Mouse (Mus musculus) ovary, postnatal 14 days (tissue): ENCODE measurements at regions not wholly inside any gene's neighbourhood (a gene's known extent, or its start where the extent isn't known, plus 50 kb on each side); places are given as distances from the start of the nearest gene placed in this dataset.

ENCODE experiments used
- DNase-seq: peaks from one replicate; pipeline ENCODE4 v3.0.0; 2022; ENCODE audit warnings: low spot score

DNA sequence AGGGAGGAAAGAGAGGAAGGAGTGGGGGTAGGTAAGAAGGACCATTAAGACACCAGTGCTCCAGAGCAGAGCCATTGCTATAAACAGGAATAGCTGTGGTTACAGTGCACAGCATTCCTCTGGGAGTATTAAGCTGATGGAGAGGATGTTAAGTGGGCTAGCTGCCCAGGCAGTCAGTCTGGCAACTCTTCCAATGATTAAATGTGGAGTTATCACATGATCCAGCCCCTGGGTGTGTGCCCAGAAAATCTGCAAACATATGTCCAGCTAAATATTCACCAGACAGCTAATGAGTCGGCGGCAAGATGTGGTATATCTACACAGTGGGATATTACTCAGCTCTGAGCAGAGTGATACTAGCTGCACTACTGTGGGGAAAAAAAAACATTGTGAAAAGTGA, 229.7 kb downstream of the Ankrd50 start:
- no peak for DNase-seq

DNA sequence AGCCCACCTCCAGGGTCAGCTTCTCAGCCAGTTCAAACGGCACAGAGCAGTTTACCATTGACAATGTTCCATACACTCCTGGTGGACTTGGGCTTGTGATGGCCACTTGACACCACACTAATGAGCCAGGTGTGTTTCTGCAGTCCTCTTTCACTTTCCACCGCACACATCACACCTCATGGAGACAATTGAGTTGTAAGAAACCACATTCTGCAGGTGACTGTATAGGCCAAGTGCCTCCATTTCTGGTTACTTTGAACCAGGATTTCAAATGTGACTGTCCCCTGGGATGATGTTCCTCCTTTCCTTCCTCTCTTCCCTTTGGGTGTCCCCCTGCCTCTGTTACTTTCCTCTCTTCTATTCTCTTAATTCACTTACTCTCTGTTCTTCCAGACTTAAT, 233.1 kb downstream of the Ankrd50 start:
- DNase-seq = no peak

DNA sequence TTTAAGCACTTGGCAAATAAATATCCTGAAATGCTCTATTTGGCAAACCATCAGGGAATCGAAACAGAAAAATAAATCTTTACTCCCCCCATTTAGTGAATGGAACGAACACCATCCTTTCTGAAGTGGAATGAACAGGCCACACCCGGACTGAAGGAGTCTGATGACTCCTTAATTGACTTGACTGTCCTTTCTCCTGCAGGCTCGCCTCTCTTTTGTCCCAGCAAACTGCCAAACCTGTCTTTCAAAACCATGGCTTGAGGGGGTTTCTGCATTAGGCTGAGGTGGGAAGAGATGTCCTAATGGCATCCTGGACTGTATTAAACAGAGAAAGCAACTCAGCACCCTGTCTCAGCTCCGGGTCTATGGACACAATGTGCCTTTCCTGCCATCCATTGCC, 234.1 kb downstream of the Ankrd50 start:
- no peak for DNase-seq

DNA sequence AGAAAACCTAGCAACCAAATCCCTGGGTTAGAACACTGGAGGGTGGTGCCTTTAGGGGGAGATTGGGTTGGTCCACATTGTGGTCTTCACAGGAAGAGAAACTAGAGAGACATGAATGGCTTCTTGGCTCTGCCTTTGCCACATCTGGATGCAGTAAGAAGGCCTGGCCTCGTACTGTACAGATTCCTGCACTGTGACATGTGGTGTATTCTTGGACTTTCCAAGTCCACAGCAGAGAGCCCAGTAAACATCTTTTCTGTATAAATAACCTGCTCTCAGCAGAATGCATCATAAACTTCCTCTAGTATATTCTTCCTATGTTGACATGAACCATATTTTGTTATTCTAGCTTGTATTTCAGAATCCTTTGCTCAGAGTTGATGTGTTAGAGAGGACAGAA, 235.7 kb downstream of the Ankrd50 start:
- DNase-seq = no peak

DNA sequence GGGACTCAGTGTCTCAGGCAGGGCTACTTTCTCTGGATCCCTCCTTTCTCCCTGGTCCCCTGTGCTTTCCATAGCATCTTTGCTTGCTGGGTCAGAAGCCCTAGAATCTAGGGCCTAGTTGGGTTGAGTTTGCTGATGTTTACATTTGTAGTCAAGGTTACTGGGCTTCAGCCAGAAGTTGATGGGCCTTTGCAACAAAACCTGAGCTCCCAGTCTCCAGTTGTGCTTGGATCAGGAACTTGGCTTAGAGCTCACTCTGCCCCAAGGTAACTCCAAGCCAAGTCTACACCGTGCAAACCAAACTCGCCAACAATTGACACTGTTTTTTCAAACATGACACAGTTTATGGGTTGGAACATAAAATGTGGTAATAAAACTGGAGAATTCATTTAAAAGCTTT, 238.2 kb downstream of the Ankrd50 start:
- DNase-seq = peak; percentile 15

DNA sequence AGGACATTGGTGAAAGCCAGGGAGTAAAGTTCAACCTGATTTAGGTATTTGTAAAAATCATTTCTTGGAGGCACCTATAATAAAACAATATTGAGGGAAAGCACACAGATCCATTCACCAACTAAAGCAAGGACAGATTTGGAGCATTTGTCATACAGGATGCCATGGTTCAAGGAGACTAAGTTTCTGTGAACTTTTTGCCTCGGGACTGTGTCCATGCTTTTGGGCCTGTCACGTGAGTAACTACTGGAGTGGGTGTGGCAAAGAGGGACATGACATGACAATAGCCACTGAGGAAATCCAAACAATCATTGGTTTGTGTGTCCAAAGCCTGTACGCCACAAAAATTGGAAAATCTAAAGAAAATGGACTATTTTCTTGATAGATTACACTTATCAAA, 241.4 kb downstream of the Ankrd50 start:
- DNase-seq = no peak

DNA sequence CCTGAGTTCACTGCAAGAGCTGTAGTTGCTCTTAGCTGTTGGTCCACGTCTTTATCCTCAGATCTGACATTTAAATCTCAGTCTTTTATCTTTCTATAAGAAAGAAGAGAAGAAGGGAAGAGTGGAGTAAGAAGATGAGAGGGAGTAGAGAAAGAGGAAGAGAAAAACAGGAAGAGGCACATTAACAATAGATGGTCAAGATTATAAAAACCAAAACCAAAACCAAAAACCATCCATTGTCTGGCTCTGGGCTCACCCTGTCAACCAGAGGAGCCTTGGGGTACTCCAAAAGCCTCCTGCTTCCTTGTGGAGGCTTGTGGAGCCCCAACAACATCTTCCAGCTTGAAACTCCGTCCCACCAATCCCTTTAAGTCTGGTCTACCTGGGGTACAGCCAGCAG, 247.0 kb downstream of the Ankrd50 start:
- no peak for DNase-seq

DNA sequence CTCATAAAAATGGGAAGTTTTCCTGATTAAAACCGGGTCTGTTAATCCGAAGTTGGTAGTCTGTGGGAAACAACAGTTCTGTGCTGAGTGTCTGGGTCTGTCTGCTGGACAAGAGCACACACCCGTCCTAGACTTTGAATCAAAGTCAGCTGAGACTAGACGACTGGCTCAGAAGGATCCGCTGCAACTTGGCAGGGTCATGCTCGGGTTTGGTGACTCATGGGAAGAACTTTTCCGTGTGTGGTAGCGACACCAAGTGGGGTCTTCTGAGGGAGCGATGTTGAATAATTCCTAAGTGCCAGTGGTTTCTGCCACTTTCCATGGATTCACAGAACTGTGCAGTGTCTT, 248.9 kb downstream of the Ankrd50 start:
- no peak for DNase-seq

DNA sequence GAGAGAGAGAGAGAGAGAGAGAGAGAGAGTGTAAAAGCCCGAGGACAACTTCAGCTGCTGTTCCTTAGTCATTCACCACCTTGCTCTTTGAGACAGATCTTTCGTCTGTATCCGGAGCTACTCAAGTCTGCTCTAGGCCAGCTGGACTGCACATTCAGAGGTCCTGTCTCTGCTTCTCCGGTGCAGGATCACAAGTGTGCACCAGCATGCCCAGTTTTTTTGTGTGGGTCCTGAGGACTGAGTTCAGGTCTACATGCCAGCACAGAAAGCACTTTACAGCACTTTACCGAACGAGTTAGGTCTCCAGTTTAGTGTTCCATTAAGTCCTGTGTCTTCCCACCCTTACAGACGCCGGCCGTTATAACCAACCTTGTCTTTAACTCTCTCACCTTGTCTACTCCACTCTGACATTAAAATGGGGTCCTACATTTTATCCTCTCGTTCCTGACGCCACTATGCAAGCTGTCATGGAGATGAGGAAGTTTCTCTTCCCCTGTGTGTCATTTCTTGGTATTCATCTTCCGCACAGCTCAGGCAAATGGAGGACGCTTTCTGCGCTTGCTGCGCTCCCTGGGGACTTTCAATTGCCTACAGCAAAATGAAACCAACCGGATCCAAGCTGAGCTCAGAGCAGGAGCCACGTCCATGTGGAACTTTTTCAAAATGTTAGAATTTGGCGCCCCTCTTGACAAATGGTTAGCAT, 249.5 kb downstream of the Ankrd50 start:
- no peak for DNase-seq

DNA sequence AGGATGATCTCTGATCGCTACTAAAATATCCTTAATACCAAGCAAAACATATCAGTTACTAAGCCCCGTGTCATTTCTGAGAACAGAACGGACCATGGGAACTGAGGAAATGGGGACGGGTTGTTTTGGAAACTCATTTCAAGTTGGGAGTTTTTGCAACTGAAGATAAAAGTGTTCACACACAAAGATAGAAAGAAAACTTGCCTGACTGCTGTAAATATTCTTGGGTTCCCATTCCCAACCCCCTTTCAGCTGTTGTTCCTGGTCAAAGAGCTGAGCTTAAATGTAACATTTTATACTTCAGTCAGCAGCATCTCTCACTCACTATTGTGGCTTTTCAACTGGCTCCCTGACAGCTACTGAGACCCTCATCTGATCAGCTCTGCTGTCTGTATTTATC, 250.1 kb downstream of the Ankrd50 start:
- no peak for DNase-seq

DNA sequence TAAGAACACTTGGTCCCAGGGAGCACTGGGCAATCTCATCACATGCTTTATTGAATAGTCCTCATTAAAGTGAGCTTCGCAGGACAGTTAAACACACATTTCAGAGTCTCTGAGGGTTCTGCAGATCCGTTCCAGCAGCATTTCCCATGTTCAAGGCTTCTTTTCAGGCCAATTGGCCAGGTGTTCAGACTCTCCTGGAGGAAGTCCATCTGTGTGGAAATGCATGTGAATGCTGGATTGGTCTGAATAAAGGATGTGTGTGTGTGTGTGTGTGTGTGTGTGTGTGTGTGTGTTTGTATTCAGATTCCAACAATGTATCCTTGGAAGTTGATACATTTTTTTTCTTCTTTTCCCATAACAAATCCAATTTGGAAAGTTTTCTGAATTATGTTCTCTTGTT, 250.6 kb downstream of the Ankrd50 start:
- DNase-seq = no peak

DNA sequence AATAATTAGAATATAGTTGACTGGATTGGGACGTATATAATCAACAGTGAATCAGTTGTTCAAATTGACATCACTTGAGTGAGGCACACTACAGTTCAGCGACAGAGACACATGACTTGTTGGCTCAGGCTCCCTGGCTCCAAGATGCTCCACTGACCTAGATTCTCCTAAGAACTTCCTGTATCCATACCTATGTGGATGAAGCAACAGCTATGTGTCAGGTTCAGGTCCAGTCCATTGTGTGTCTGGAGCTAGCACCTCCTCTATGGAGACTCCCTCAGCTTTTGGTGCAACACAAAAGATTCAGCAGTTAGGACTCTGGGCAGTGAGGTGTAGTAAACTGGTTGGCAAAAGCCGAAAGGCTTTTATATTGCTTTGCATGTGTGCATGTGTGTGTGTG, 251.6 kb downstream of the Ankrd50 start:
- no peak for DNase-seq

DNA sequence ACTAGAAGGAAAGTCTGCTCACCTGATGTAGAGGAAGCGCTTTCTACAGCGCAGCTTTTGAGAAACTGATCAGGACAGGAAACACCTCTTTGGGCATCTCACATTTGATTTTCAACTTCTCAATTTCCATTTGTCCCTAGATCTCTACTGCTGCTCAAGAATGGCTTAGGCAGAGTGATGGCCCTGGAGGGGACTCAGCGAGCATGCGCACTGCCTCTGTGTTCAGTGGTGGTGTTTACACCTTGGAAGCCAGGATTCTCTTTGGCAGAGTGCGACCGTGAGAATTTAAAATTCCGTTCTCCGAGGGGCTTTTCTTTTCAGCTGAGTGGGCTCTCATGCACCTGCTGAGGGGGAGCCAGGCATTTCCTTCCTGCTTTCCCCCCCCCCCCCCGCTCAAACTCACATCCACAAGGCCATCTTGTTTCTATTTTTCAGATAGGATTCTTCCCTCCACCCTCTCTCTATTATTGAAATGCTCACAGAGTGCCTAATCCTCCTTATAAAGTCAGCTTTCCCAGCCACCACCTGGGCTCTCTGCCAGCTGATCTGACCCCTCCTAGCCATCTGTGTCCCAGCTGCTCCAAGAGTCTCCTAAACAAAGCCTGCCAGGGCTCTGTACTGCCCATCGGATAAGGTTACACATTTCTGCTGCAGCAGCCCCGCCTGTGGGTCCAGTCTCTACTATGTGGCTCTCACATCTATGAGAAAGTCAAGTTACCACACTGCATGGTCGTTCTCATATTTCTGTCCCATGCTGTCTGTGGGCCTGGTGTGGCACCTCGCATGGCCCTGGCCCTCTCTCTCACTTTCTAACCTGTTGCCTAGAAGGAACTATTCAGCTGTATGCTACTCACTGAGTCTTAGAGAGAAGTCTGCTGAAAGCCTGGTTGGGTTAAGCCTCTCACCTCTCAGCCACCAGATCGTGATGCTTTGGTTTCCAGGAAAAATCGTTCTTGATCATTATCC, 252.2 kb downstream of the Ankrd50 start:
- DNase-seq = peak; percentile 56

DNA sequence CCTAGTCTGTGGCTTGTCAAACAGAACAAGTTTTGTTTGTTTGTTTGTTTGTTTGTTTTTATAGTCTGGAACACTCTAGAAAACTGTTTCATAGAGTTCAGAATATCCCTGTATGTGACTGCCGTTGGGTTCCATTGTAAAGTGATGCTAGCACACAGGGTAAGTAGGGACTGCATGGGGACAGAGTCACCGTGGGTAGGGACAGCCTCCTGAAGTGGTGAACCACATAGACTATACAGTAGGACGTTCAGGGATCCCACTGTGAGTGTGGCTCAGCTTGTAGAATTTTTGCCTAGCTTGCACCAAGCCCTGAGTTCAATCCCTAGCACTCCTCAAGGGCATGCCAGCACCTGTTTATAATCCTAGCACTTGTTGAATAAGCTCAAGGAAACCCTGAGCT, 253.1 kb downstream of the Ankrd50 start:
- no peak for DNase-seq

DNA sequence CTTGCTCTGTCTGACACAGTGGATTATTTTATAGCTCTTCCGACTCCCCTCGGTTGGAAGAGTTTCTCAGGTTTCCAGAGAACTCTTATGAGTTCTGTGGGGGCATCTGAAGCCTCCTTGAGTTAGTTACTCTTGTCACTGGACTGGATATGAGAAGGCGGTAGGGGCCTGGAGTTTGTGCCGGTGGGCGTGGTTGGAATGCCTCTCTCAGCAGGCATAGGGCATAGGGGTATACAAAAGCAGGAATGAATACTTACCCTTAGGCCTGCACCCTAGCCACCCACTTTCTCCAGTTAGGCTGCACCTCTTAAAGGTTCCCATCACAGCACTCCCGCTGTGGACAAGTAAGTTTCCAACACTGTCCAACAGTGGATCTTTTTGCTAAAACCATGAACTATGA, 253.8 kb downstream of the Ankrd50 start:
- no peak for DNase-seq

DNA sequence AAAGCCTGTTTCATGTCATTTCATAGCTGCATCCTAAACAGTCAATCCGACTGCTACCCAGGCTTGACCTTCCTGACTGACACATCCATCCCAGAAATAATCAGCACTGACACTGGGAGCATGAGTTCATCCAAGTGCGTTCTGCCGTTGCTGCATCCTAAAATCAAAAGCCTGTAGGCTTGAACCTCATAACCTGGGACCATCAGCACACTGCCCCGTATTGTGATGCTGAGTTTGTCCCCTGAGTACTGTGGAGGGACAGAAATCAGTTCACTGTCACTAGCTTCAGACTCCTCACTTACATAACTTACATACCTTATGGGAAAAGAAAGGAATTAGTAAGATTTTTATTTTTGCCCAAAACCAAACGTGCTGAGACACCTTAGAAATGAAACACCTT, 255.0 kb downstream of the Ankrd50 start:
- no peak for DNase-seq

DNA sequence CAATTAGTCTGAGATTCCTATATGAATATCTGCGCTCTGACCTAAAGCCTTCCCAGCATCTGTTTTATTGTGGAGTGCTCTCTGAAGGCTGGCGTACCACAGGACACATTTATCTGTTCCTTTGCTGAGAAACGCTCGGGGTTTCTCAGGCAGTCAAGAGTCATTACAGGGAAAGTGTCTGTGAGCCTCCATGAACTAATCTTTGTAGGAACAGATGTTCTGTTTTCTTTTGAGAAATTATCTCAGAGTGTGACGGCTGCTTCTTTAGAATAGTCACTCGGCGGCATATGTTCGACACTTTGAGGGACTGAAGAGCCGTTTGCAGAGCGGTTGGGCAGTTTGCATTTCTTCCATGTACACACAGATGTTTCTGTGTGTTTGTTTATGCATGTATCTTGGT, 255.6 kb downstream of the Ankrd50 start:
- no peak for DNase-seq

DNA sequence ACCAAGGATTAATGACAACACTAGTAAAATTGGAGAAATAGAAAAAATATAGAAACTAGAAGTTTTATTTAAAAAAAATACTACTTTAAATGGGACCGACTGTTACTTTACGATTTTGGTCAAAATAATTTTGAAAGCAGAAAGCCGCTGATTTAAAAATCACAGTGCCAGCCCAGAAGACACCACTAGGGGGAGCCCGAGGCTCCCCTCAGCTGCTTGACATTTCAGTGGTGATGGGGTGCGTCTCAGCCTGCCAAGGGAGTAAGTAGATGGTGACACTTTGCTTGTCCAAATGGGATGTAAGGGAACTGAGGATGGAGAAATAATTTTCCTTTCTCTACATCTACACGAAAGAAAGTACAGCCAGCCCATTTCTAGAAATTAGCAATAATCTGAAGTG, 257.0 kb downstream of the Ankrd50 start:
- DNase-seq = peak; percentile 68

DNA sequence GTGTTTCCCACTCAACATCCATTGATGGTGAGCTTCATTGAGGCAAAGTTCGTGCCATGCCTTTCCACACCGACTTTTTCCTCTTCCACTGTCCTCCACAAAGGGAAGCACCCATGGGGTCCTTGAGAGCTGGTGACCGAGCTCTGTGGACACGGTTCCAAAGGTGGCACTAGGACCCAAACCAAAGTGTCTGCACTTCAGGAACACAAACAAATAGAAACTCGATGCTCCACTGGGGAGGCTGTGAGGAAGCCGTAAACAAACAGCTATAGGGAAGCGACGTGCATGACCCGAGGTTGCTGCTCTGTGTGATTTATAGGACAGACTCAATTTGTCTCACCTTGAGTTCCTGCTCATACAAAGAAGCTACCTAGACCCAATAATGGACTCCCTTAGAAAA, 257.5 kb downstream of the Ankrd50 start:
- DNase-seq = no peak

DNA sequence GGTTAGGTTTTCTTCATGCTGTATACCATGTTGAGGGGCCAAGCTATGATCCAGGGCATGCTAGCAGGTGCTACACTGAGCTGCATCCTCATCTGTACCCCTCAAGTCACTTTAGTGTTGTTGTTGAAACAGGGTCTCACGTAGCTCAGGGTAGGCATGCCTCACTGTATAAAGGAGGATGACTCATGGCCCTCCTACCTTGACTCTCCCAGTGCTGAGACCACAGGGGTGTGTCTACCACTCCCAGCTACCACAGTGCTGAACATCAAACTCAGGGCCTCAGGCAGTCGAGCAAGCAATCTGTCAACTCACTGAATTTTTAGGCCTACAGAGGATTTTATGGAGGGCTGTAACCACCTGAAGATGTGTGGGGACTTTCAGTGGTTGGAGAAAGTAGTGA, 258.5 kb downstream of the Ankrd50 start:
- DNase-seq = no peak

DNA sequence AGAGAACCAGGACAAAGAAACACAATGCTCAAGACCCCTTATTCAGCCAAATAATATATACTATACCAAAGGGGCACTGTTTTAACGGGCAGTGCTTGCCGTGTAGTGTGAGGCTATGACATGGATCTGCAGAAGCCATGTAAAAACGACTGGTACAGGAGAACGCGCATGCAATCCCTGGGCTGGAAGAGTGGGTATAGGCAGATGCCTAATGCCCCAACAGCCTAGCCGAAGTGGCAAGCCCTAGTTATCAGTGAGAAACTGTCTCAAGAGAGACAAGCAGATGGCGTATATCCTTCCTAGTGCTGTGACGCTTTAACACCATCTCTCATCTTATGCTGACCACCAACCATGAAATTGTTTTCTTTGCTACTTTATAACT, 262.8 kb downstream of the Ankrd50 start:
- no peak for DNase-seq

DNA sequence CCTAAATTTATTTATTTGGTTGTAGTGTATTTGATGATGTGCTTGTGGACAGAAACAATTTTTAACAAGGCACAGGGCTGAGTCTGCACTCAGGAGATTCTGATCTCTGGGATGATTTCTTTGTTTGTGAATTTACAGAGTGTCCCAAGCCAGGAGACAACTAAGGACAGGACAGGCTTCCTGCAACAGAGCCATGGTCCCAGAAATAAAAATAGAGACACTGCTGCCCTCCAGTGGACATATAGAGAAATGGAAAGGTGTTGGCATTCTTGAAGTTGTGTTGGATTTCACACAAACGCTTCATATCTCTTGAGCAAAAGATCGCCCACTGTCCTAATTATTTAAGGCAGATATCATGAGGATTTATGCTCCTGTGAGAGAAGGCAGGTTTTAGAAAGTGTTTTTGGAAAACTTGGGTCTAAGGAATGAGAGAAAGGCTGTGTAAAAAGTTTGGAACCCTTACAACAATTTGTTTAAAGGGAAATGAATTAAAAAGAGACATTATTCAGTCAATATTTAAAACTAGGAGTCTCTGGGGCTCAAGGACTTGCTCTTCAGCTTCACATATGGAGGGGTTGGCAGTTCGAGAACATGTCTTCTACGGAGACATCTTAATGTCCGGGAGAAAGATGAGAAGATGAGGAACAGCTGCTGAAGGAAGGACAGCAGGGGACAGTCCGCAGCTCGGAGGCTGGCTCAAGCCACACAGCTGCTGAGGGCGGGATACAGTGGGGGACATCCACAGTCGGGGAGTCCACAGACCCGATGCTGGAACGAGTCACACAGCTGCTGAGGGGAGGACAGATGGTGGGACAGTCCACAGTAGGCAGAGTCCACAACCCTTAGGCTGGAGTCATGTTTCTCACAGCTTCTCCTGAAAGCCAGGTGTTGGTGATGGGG, 263.5 kb downstream of the Ankrd50 start:
- peak; percentile 39 for DNase-seq

DNA sequence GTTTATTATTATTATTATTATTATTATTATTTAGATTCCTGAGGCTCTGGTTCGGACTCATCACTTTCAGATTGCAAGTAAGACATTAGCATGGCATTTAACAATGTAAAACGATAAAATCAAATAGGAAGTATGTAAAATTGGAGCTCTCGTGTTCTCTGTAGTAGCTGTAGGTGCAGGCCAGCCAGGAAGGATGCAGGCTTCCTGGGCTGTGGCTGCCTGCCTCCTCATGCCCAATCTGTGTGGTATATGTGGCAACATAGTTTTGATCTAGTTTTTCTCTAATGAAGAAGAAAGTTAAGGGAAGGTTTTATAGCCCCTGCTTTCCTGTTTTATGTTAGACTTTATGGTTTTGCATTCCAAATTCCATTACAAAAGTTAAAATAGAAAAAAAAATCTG, 275.6 kb downstream of the Ankrd50 start:
- no peak for DNase-seq
